Mouse (Mus musculus) E14TG2a.4 (cell line): ENCODE measurements at regions not wholly inside any gene's neighbourhood (a gene's known extent, or its start where the extent isn't known, plus 50 kb on each side); places are given as distances from the start of the nearest gene placed in this dataset.

ENCODE experiments used
- CTCF ChIP-seq: conservative IDR thresholded peaks from 2 replicates; pipeline ENCODE4 v1.5.1; 2014; ENCODE audit warnings: low read length
- NANOG ChIP-seq: IDR thresholded peaks from 2 replicates; pipeline ENCODE4 v1.6.1; 2014; ENCODE audit warnings: borderline replicate concordance, low read length, mixed read lengths
- POU5F1 ChIP-seq: IDR thresholded peaks from 2 replicates; pipeline ENCODE4 v1.6.1; 2014; ENCODE audit warnings: low read length, borderline replicate concordance

DNA sequence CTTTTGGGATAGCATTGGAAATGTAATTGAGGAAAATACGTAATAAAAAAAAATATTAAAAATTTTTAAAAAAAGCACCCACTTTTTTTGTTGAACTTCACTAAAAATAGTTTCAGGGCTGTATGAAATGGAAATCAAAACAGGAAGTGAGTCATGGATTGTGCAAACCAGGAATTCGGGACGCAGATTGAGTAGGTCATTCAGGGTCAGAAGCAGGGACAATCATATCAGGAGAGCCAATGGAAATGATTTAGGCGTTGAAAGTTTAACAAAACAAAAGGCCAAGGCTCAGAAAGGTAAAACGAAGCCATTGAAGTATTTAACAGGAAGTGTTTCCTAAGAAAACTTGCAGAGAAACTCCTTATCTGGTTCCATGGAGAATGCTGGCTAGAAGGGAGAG, 69.6 kb upstream of the Pou1f1 start:
- TF ChIP-seq CTCF: no peak
- TF ChIP-seq NANOG: no peak
- no peak for TF ChIP-seq POU5F1
